Mouse (Mus musculus): ENCODE data around the gene Sytl1.

GRCm38 (mm10) chr4:133297360-133297759 lies 34.4 kb upstream of the Sytl1 start:
- TF ChIP-seq POLR2A (IDR thresholded peaks at IDR 0.05; ENCODE audit: extremely low read depth, insufficient read depth, low read length), result no peak
- TF ChIP-seq CTCF (IDR thresholded peaks at IDR 0.05; ENCODE audit: extremely low read depth, insufficient read depth, low read length), result no peak

Measured in cortical plate, adult 2 months (tissue).